Mouse (Mus musculus): ENCODE data around the gene Defb18. TPM values are rescaled to one million over a fixed set of nuclear protein-coding genes. Genes with fewer than 3 reads are reported as not detected.
"Not testable (repeated sequence)": the region's sequence is repeated elsewhere in the genome, so short reads cannot be mapped to it uniquely, and the experiment has no call there.

Defb18 gene
- not detected in 2 replicates for polyA plus RNA-seq (2014; fragmentation: Nextera tagmentation; extraction: Ambion mirVana)

GRCm38 (mm10) chr1:18237343-18237742 lies at the start of gene Defb18:
Defb18 (minus strand) TSS chr1:18237443.
- Histone ChIP-seq H3K27ac (replicated peaks; ENCODE audit: low read depth, low read length) (no peak within 1 kb of the TSS), H3K9ac (ENCODE audit: low read length) (no peak within 1 kb of the TSS), H3K4me2 (ENCODE audit: low read depth, severe bottlenecking) (no peak within 1 kb of the TSS), H3K4me1 (ENCODE audit: control insufficient read depth, insufficient read depth, low read length) (no peaks in the 10 kb centered on the region), H3K36me3 (ENCODE audit: control insufficient read depth, insufficient read depth, low read length) (no peaks in the 10 kb centered on the region), H3K27me3 (ENCODE audit: control insufficient read depth, insufficient read depth, low read length) (no peaks in the 10 kb centered on the region), H3K9me3 (ENCODE audit: control insufficient read depth, low read length) (no peaks in the 10 kb centered on the region), H3K4me3 (ENCODE audit: low read depth, low read length) (no peak within 1 kb of the TSS)
- DNase-seq (ENCODE audit: low spot score) (no peak), ATAC-seq (ENCODE audit: insufficient number of reproducible peaks, low FRiP score, low TSS enrichment, low read depth) (no peak)
- WGBS: 79% methylated on average over 1 of the region's 1 CpGs

GRCm38 (mm10) chr1:18271095-18271494 lies 33.9 kb upstream of the Defb18 start:
- no peak for DNase-seq (ENCODE audit: low spot score)
- no peak overlapping the region for H3K27ac ChIP-seq (replicated peaks; ENCODE audit: low read depth, low read length)
- H3K9ac ChIP-seq (ENCODE audit: low read length): no peak overlapping the region
- H3K36me3 ChIP-seq (ENCODE audit: control insufficient read depth, insufficient read depth, low read length): no peaks in the 10 kb centered on the region
- H3K4me3 ChIP-seq (ENCODE audit: low read depth, low read length): no peak overlapping the region
- ATAC-seq (ENCODE audit: insufficient number of reproducible peaks, low FRiP score, low TSS enrichment, low read depth): no peak
- H3K27me3 ChIP-seq (ENCODE audit: control insufficient read depth, insufficient read depth, low read length): no peaks in the 10 kb centered on the region
- H3K4me1 ChIP-seq (ENCODE audit: control insufficient read depth, insufficient read depth, low read length): no peaks in the 10 kb centered on the region
- H3K4me2 ChIP-seq (ENCODE audit: low read depth, severe bottlenecking): no peak overlapping the region
- 84% methylated on average over 4 of the region's 4 CpGs for WGBS
- no peaks in the 10 kb centered on the region for H3K9me3 ChIP-seq (ENCODE audit: control insufficient read depth, low read length)

DNA sequence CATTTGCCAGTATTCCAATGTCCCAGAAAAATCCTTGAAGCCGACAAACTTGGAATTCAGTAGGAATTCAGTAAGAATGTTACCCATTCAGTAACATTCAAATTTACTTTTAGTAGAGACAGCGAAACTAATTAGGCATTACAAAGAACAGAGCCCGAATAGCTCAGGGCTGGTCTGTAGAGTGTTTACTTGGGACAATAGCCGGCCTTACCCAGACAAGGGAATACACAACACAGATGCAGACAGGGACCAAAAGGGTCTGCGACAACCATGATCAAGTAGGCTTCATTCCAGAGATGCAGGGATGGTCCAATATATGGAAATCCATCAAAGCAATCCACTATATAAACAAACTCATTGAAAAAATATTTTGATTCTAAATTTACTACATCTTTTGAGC lies 31.6 kb upstream of the Defb18 start:
- Histone ChIP-seq H3K36me3 (ENCODE audit: control insufficient read depth, insufficient read depth, low read length) (no peaks in the 10 kb centered on the region), H3K27ac (replicated peaks; ENCODE audit: low read depth, low read length) (no peak overlapping the region), H3K9me3 (ENCODE audit: control insufficient read depth, low read length) (no peaks in the 10 kb centered on the region), H3K27me3 (ENCODE audit: control insufficient read depth, insufficient read depth, low read length) (no peaks in the 10 kb centered on the region), H3K9ac (ENCODE audit: low read length) (no peak overlapping the region), H3K4me3 (ENCODE audit: low read depth, low read length) (no peak overlapping the region), H3K4me1 (ENCODE audit: control insufficient read depth, insufficient read depth, low read length) (no peaks in the 10 kb centered on the region), H3K4me2 (ENCODE audit: low read depth, severe bottlenecking) (no peak overlapping the region)
- WGBS: 85% methylated on average over 5 of the region's 5 CpGs
- DNase-seq (ENCODE audit: low spot score) (no peak), ATAC-seq (ENCODE audit: insufficient number of reproducible peaks, low FRiP score, low TSS enrichment, low read depth) (no peak)

DNA sequence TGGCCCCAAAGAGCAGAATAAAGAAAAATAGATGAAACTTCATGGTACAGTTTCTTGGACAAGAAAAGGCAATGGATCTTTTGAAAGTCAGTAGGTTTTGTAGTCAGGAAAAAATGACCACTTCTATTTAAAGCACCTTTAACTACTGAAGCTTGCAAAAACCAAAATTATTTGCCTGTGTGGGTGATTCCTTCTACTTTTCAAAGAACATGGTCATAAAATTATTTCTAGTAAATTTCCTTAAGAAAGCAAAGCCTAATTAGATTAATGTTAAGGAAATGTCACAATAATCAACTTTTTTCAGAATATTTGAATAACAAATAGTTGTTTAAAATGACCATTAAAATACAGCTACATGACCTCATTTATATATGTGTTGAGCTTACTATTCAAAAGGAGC lies 27.8 kb upstream of the Defb18 start, which contains the start of gene Defb41:
Gene Defb41 (minus strand): TSS at position 101 of the 400 bp plus-strand sequence.
- Histone ChIP-seq H3K27me3 (ENCODE audit: control insufficient read depth, insufficient read depth, low read length) (no peaks in the 10 kb centered on the region), H3K4me3 (ENCODE audit: low read depth, low read length) (no peak within 1 kb of the TSS), H3K4me1 (ENCODE audit: control insufficient read depth, insufficient read depth, low read length) (no peaks in the 10 kb centered on the region), H3K36me3 (ENCODE audit: control insufficient read depth, insufficient read depth, low read length) (no peaks in the 10 kb centered on the region), H3K27ac (replicated peaks; ENCODE audit: low read depth, low read length) (no peak within 1 kb of the TSS), H3K9me3 (ENCODE audit: control insufficient read depth, low read length) (no peaks in the 10 kb centered on the region), H3K9ac (ENCODE audit: low read length) (no peak within 1 kb of the TSS), H3K4me2 (ENCODE audit: low read depth, severe bottlenecking) (no peak within 1 kb of the TSS)
- ATAC-seq (ENCODE audit: insufficient number of reproducible peaks, low FRiP score, low TSS enrichment, low read depth) (no peak), DNase-seq (ENCODE audit: low spot score) (no peak)

- H3K9ac ChIP-seq (ENCODE audit: low read length); H3K36me3 ChIP-seq (ENCODE audit: control insufficient read depth, insufficient read depth, low read length); H3K9me3 ChIP-seq (ENCODE audit: control insufficient read depth, low read length); H3K4me2 ChIP-seq (ENCODE audit: low read depth, severe bottlenecking); ATAC-seq (ENCODE audit: insufficient number of reproducible peaks, low FRiP score, low TSS enrichment, low read depth); H3K27me3 ChIP-seq (ENCODE audit: control insufficient read depth, insufficient read depth, low read length); H3K4me3 ChIP-seq (ENCODE audit: low read depth, low read length); H3K27ac ChIP-seq (replicated peaks; ENCODE audit: low read depth, low read length); DNase-seq (ENCODE audit: low spot score); H3K4me1 ChIP-seq (ENCODE audit: control insufficient read depth, insufficient read depth, low read length): not testable (repeated sequence)
- 88% methylated on average over 9 of the region's 9 CpGs for WGBS
Observed at GRCm38 (mm10) chr1:18245801-18246580, 8.7 kb upstream of the Defb18 start.

- DNase-seq (ENCODE audit: low spot score): no peak
- H3K27ac ChIP-seq (replicated peaks; ENCODE audit: low read depth, low read length): no peak overlapping the region
- 12% methylated on average over 3 of the region's 3 CpGs for WGBS
Observed at GRCm38 (mm10) chr1:18223385-18223945, 13.8 kb downstream of the Defb18 start.

DNA sequence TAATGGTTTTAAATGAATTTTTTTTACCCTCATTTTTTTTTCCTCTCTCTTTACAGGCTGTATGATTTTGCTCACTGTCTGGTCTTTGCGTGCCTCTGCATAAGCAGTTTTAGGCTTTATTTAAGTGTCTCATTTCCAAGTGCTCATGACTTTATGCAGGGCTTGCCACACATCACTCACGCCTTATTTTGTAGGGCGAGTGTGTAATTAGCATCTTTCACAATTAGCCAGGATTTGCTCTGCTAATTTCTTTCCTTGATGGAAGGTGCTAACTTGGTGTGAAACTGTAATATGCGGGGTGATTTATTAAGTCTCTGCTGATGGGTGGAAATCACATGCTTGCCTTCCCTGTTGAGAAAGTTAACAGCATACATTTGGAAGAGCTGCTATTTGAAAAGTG lies 45.5 kb downstream of the Defb18 start:
- H3K9me3 ChIP-seq (ENCODE audit: control insufficient read depth, low read length): no peaks in the 10 kb centered on the region
- H3K27me3 ChIP-seq (ENCODE audit: control insufficient read depth, insufficient read depth, low read length): no peaks in the 10 kb centered on the region
- no peaks in the 10 kb centered on the region for H3K4me1 ChIP-seq (ENCODE audit: control insufficient read depth, insufficient read depth, low read length)
- no peak overlapping the region for H3K4me2 ChIP-seq (ENCODE audit: low read depth, severe bottlenecking)
- ATAC-seq (ENCODE audit: insufficient number of reproducible peaks, low FRiP score, low TSS enrichment, low read depth): no peak
- 18% methylated on average over 4 of the region's 4 CpGs for WGBS
- H3K4me3 ChIP-seq (ENCODE audit: low read depth, low read length): no peak overlapping the region
- H3K9ac ChIP-seq (ENCODE audit: low read length): no peak overlapping the region
- DNase-seq (ENCODE audit: low spot score): no peak
- H3K36me3 ChIP-seq (ENCODE audit: control insufficient read depth, insufficient read depth, low read length): no peaks in the 10 kb centered on the region
- no peak overlapping the region for H3K27ac ChIP-seq (replicated peaks; ENCODE audit: low read depth, low read length)

More at GRCm38 (mm10) chr1:18223385-18223945, 13.8 kb downstream of the Defb18 start:
- H3K4me3 ChIP-seq (ENCODE audit: low read depth, low read length): no peak overlapping the region
- no peak overlapping the region for H3K9ac ChIP-seq (ENCODE audit: low read length)
- H3K36me3 ChIP-seq (ENCODE audit: control insufficient read depth, insufficient read depth, low read length): no peaks in the 10 kb centered on the region
- H3K27me3 ChIP-seq (ENCODE audit: control insufficient read depth, insufficient read depth, low read length): no peaks in the 10 kb centered on the region
- no peak overlapping the region for H3K4me2 ChIP-seq (ENCODE audit: low read depth, severe bottlenecking)
- no peak for ATAC-seq (ENCODE audit: insufficient number of reproducible peaks, low FRiP score, low TSS enrichment, low read depth)
- no peaks in the 10 kb centered on the region for H3K9me3 ChIP-seq (ENCODE audit: control insufficient read depth, low read length)
- H3K4me1 ChIP-seq (ENCODE audit: control insufficient read depth, insufficient read depth, low read length): no peaks in the 10 kb centered on the region

DNA sequence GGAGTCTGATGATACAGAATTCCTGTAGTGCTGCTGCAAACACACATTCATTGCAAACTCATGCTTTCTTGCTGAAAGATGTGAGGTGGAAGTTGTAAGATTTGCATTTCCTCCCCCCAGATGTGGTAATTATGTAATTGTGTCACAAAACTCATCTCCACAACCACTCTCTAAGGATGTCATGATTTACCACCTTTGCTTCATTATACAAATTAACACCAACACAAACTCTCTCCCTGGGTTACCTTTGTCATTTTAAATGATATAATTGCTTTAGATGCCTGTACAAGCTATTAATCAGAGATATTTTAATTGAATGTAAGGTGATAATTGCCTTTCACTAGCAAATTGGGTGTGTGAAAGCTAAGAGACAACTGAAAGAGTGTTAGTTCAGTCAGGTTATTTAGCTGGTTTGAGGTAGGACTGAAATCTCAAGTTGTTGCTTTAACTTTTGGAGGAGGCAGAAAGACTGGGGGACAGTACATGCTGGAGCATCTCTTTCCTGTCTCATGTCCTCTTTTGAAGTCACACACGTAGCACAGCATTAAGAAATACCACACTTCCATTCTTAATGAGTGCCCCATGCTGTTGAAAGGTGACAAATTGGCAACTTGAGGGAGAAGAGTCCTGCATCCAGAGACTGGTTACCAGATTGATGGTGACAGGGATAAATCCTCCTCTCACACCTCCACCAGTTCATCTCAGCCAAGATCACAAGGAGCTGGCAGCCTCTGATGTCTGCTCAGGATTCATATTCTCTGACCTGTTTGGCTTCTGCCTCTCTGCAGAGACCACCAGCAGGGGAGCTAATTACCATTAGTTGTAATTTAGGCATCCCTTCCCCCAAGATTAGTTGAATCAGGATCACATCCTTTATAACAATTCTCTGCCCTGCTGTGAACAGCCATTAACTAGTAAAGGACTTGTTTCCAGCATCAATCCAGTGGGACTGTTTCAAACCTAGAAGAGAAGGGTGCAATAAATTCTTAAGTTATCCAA lies 46.2 kb downstream of the Defb18 start:
- no peak for ATAC-seq (ENCODE audit: insufficient number of reproducible peaks, low FRiP score, low TSS enrichment, low read depth)
- H3K27ac ChIP-seq (replicated peaks; ENCODE audit: low read depth, low read length): no peak overlapping the region
- DNase-seq (ENCODE audit: low spot score): no peak
- no peak overlapping the region for H3K4me3 ChIP-seq (ENCODE audit: low read depth, low read length)
- H3K9me3 ChIP-seq (ENCODE audit: control insufficient read depth, low read length): no peaks in the 10 kb centered on the region
- H3K4me1 ChIP-seq (ENCODE audit: control insufficient read depth, insufficient read depth, low read length): no peaks in the 10 kb centered on the region
- WGBS: 0% methylated on average over 1 of the region's 1 CpGs
- H3K36me3 ChIP-seq (ENCODE audit: control insufficient read depth, insufficient read depth, low read length): no peaks in the 10 kb centered on the region
- H3K4me2 ChIP-seq (ENCODE audit: low read depth, severe bottlenecking): no peak overlapping the region
- no peak overlapping the region for H3K9ac ChIP-seq (ENCODE audit: low read length)
- H3K27me3 ChIP-seq (ENCODE audit: control insufficient read depth, insufficient read depth, low read length): no peaks in the 10 kb centered on the region

Data from limb, embryonic 11.5 days (tissue).